Mouse (Mus musculus) megakaryocyte, embryonic 14.5 days (primary cell): Measurements from ENCODE around the gene Hoxa7.

Experiments
- FLI1 ChIP-seq: IDR thresholded peaks from 2 replicates; pipeline ENCODE4 v1.6.1; 2012; ENCODE audit warnings: low read length, inconsistent platforms, mixed read lengths
- GATA1 ChIP-seq: IDR thresholded peaks from 3 replicates; pipeline ENCODE4 v1.6.1; 2012; ENCODE audit warnings: mixed read lengths, low read length, inconsistent platforms, borderline replicate concordance

- TF ChIP-seq GATA1 = no peak
- TF ChIP-seq FLI1 = no peak
These were observed 42.0 kb downstream of the Hoxa7 start for GRCm38 (mm10) chr6:52179690-52180089.
